Mouse (Mus musculus) erythroblast, embryonic 14.5 days (primary cell): Measurements from ENCODE around the gene Mrpl35. TPM values are rescaled to one million over a fixed set of nuclear protein-coding genes. Genes with fewer than 3 reads are reported as not detected.
"Not testable (repeated sequence)": the region's sequence is repeated elsewhere in the genome, so short reads cannot be mapped to it uniquely, and the experiment has no call there.

Source experiments
- H3K27me3 ChIP-seq: 2 replicates; pipeline ENCODE4 v1.6.1; 2012; ENCODE audit warnings: inconsistent platforms; ENCODE audit not compliant: control insufficient read depth
- H3K36me3 ChIP-seq: 2 replicates; pipeline ENCODE4 v1.6.1; 2012; ENCODE audit warnings: mild to moderate bottlenecking, inconsistent platforms; ENCODE audit not compliant: control insufficient read depth
- H3K4me1 ChIP-seq: 2 replicates; pipeline ENCODE4 v1.6.1; 2012; ENCODE audit warnings: inconsistent platforms; ENCODE audit not compliant: control insufficient read depth
- H3K4me3 ChIP-seq: replicated peaks from 2 replicates; pipeline ENCODE3; 2012; ENCODE audit warnings: moderate library complexity, mild to moderate bottlenecking, inconsistent platforms
- H3K9me3 ChIP-seq: 2 replicates; pipeline ENCODE4 v1.6.1; 2012; ENCODE audit warnings: low read length, inconsistent platforms, mixed read lengths; ENCODE audit not compliant: control insufficient read depth
- GATA1 ChIP-seq: IDR thresholded peaks from 2 replicates; pipeline ENCODE4 v1.6.1; 2012; ENCODE audit warnings: low read length, inconsistent platforms, mixed read lengths
- TAL1 ChIP-seq: IDR thresholded peaks from 3 replicates; pipeline ENCODE4 v1.6.1; 2012; ENCODE audit warnings: low read length, inconsistent platforms, mixed read lengths
- polyA plus RNA-seq: library from polyadenylated mRNA; stranded (reverse); fragments of >175 nt; gene quantifications from 2 replicates; pipeline ENCODE4 v1.2.3, GENCODE M21; 2012

Mrpl35 gene
- 0.22 and 0.51 TPM in 2 replicates for polyA plus RNA-seq

GRCm38 (mm10) chr6:71826869-71827268 lies at the start of gene Mrpl35:
Gene Mrpl35 (minus strand): TSS chr6:71826969.
- H3K27me3 ChIP-seq = peaks cover 16% of the 10 kb centered on the region
- H3K9me3 ChIP-seq = no peaks in the 10 kb centered on the region
- H3K36me3 ChIP-seq = no peaks in the 10 kb centered on the region
- H3K4me1 ChIP-seq = peaks cover 31% of the 10 kb centered on the region
- TF ChIP-seq GATA1 = no peak
- TF ChIP-seq TAL1 = no peak
- H3K4me3 ChIP-seq = no peak within 1 kb of the TSS

- TF ChIP-seq TAL1 (no peak), GATA1 (no peak)
- H3K9me3 ChIP-seq = no peaks in the 10 kb centered on the region
- H3K36me3 ChIP-seq = peaks cover 92% of the 10 kb centered on the region
- no peaks in the 10 kb centered on the region for H3K27me3 ChIP-seq
- no peaks in the 10 kb centered on the region for H3K4me1 ChIP-seq
- no peak overlapping the region for H3K4me3 ChIP-seq
Observed at GRCm38 (mm10) chr6:71871396-71871795, 44.6 kb upstream of the Mrpl35 start.

GRCm38 (mm10) chr6:71868809-71869208 lies 42.0 kb upstream of the Mrpl35 start:
- H3K4me1 ChIP-seq = no peaks in the 10 kb centered on the region
- TF ChIP-seq GATA1 (no peak), TAL1 (no peak)
- peaks cover 90% of the 10 kb centered on the region for H3K36me3 ChIP-seq
- H3K4me3 ChIP-seq = no peak overlapping the region
- peaks cover 4% of the 10 kb centered on the region; the same call in 1 of the 2 replicates for H3K9me3 ChIP-seq
- H3K27me3 ChIP-seq = no peaks in the 10 kb centered on the region

GRCm38 (mm10) chr6:71867751-71868150 lies 41.0 kb upstream of the Mrpl35 start:
- Histone ChIP-seq H3K36me3 (peaks cover 88% of the 10 kb centered on the region), H3K27me3 (no peaks in the 10 kb centered on the region), H3K4me1 (no peaks in the 10 kb centered on the region), H3K9me3 (peaks cover 4% of the 10 kb centered on the region; the same call in 1 of the 2 replicates), H3K4me3 (no peak overlapping the region)
- TF ChIP-seq GATA1 (no peak), TAL1 (no peak)

- peaks cover 71% of the 10 kb centered on the region for H3K36me3 ChIP-seq
- H3K4me3 ChIP-seq, H3K9me3 ChIP-seq, H3K27me3 ChIP-seq, H3K4me1 ChIP-seq: not testable (repeated sequence)
Observed at GRCm38 (mm10) chr6:71846906-71847305, 20.1 kb upstream of the Mrpl35 start.

- H3K36me3 ChIP-seq = peaks cover 48% of the 10 kb centered on the region
- H3K9me3 ChIP-seq = no peaks in the 10 kb centered on the region
- TF ChIP-seq TAL1 = no peak
- no peak for TF ChIP-seq GATA1
- H3K4me1 ChIP-seq = peaks cover 21% of the 10 kb centered on the region
- H3K4me3 ChIP-seq = no peak overlapping the region
- no peaks in the 10 kb centered on the region for H3K27me3 ChIP-seq
Observed at GRCm38 (mm10) chr6:71840597-71841290, 14.0 kb upstream of the Mrpl35 start.

GRCm38 (mm10) chr6:71839815-71840214 lies 13.0 kb upstream of the Mrpl35 start:
- no peaks in the 10 kb centered on the region for H3K27me3 ChIP-seq
- no peak overlapping the region for H3K4me3 ChIP-seq
- no peaks in the 10 kb centered on the region for H3K9me3 ChIP-seq
- H3K36me3 ChIP-seq = peaks cover 46% of the 10 kb centered on the region
- no peak for TF ChIP-seq TAL1
- TF ChIP-seq GATA1 = no peak
- peaks cover 21% of the 10 kb centered on the region for H3K4me1 ChIP-seq

- no peaks in the 10 kb centered on the region for H3K9me3 ChIP-seq
- no peak overlapping the region for H3K4me3 ChIP-seq
- TF ChIP-seq TAL1 (no peak), GATA1 (no peak)
- H3K27me3 ChIP-seq = no peaks in the 10 kb centered on the region
- peaks cover 32% of the 10 kb centered on the region for H3K4me1 ChIP-seq
- H3K36me3 ChIP-seq = peaks cover 49% of the 10 kb centered on the region
Observed at GRCm38 (mm10) chr6:71836811-71837210, 10.0 kb upstream of the Mrpl35 start.

GRCm38 (mm10) chr6:71831581-71831960 lies 4.8 kb upstream of the Mrpl35 start:
- peak overlapping the region; percentile 79 for H3K4me3 ChIP-seq
- TF ChIP-seq TAL1 = no peak
- TF ChIP-seq GATA1 = peak; percentile 61; the same call in 1 of the 2 replicates
- peaks cover 33% of the 10 kb centered on the region for H3K36me3 ChIP-seq
- no peaks in the 10 kb centered on the region for H3K9me3 ChIP-seq
- H3K4me1 ChIP-seq = peaks cover 30% of the 10 kb centered on the region
- peaks cover 10% of the 10 kb centered on the region for H3K27me3 ChIP-seq
